Mouse (Mus musculus) frontal cortex, postnatal 25 days (tissue): ENCODE measurements around the gene Fam107b.

Experiments used
- DNase-seq, 2 experiments: peaks; one replicate each; pipeline ENCODE4 v3.0.0; 2022; ENCODE audit warnings: low spot score in 2 of 2

Gene Fam107b

DNA sequence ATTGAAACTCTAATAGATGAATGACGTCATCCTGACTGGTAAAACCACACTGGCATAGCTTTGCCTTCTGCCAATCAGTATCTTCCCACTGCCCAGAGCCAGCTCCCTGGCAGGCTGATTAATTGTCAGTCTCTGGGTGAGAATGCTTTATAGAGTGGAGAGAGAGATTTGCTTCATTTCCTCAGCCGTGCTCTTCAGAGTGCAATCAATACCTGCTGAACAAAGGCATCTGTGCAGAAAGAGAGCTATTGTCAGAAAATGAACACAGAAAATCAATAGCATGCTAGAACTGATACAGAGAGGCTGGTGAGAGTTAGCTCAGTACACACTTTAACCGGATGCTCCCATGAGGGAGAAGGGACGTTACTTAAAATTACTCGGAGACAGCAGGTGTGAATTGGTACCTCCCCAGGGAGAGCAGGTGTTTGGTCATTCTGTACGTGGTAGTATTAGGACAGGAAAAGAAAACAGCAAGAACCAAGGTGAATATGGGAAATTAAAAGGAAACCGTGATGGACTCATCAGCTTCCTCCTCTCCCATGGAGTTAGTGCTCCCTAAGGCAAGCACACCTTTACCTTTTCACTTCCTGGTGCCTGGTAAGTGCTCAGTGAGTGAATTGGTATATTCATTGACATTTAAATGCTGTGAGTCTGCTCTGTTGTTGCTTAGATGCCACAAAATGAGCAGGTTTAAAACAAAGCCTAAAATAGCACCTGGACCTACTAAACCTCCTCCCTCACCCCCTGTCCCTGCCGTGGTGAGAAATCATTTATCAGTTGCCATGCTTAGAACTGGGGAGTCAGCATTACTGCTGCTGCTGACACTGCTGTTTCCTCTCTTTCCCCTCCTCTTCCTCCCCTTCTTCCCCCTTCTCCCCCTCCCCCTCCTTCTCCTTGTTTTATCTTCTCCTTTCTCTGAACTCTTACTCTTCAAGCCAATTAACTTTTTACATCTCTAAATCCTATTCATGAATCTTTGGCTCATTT, 38.9 kb downstream of the Fam107b start:
- DNase-seq, result no peak

GRCm38 (mm10) chr2:3618446-3618845, 48.2 kb downstream of the Fam107b start:
- DNase-seq, result no peak

DNA sequence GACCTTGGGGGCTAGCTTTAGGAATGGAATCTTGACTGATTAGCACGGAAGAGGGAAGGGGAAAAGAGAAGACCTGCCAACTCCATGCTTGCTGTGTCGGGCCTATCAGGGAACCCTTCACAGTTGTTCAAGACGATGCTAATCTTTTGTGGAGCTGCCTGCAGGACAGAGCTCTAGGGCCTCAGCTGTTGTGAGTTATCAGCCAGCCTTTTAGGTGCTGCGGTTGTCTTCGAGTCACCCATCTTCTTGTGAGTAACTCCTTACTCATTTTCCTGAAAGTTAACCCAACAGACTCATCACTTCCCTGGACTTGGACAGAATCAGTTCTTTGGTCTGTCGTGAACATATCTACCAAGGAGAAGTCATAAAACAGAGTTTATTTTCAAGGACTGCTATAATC, 51.3 kb downstream of the Fam107b start:
- DNase-seq, result no peak

DNA sequence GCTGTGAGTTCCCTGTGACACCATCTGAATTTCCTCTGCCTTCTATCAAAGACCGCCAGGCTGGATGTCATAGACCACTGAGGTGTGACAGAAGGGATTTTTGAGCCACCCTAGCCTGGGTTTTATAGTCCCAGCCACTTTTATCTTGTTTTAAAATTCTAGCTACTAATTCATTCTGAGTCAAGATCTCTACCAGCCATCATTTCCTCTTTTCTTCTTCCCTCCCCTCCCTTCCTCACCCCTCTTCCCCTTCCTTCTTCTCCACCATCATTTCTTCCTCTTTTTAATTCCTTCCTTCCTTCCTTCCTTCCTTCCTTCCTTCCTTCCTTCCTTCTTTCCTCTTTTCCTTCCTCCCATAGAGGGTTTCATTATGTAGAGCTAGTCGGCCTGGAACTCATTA, 51.9 kb downstream of the Fam107b start:
- DNase-seq, result no peak

DNA sequence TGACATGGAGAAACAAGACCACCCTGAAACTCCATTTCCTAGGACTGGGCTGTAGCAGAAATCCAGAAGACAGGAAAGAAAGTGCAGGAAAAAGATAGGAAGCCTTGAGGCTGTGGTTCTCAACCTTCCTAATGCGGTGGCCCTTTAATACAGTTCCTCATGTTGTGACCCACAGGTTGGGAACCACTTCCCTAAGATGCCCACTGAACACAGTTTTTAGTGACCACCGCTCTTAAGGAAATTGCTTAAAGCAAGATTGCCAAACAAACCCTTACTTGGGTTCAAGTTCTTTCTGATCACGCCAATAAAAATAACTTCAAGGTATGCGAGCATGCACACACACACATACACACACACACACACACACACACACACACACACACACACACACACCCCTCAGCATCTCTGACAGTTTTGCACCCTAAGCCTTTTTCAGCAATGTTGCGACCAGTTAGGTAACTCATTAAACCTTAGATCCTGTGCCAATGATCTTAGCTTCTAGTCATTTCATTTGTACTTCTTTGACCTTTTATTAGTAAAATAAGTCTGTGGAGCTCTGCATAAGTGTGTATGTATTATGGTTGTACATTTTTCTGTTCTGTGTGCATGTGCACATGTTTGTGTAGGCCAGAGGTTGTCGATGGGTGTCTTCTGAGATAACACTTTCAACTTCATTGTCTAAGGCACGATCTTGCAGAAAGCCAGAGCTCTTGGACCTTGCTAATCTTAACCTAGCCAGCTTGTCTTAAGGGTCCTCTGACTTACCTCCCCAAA, 53.1 kb downstream of the Fam107b start:
- no peak for DNase-seq

- DNase-seq, result no peak
Observed at GRCm38 (mm10) chr2:3623981-3624584, 53.8 kb downstream of the Fam107b start.

- no peak for DNase-seq
Observed at GRCm38 (mm10) chr2:3629096-3629495, 58.8 kb downstream of the Fam107b start.

- no peak for DNase-seq
Observed at GRCm38 (mm10) chr2:3629741-3630140, 59.5 kb downstream of the Fam107b start.

DNA sequence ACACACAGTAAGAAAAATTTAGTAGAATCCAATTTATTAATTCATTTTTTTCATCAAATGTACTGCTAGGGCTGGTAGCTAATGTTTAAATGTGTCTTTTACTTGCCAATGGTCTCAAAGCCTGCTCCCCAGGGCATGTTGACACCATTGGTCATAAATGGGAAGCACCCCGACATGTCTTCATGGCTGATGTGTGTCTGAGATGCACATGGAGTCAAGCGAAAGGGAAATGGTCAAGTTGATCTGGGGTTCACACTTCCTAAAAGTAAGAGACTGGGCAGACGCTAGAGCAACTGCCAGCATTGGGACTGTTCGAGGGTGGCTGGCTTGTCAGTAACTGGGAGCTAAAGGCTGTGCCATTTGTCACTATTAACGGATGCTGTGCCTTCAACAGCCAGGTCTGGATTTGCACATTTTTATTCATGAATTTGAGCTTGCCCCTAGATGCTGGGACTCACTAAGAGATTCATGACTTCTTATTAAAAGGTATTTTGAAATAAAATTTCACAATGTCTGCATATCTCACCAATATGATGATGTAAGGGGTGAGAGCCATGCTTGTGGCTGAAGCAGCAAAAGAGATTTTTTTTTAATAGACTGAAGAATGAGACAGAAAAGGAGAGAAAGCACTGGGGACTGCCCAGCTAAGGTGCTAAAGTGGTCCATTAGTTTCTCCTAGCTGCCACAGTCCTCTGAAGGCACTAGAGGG, 60.6 kb downstream of the Fam107b start:
- no peak for DNase-seq

DNA sequence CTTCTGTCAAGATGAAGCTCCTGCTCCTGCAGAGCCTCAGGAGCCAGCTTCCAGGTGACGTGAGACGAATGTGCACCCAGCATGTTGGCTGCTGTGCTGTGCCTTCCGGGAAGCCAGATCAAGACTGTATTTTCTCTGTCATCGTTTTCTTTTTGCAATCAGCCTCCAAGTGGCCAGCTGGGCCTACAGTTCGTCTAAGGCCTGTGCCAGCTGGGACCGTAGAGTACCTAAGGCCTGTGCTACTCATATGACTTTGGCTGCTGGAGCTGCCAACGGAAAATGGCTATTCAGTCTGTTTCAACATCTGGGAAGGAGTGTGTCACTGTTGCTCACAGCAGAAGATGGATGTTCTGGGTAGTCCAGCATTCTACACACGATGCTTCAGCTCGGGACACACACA, 62.8 kb downstream of the Fam107b start:
- DNase-seq, result no peak

DNA sequence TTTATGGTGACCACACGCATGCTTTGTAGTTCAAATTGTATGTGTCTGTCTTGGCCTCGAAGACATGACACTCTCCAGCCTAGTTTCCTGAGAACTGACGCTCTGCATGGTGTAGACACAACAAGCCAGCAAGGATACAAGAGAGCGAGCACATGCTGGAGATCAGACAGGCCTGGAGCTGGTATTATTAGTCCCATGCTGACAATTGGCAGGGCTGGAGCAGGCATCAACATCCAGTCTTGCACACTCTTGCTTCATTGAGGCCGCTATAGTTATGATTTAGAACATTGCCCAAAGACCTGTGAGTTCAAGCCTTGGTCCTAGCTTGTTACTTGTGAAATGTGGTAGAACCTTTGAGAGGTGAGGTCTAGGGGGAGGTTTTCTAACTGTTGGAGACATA, 66.5 kb downstream of the Fam107b start:
- DNase-seq, result no peak

GRCm38 (mm10) chr2:3641001-3641770, 70.9 kb downstream of the Fam107b start:
- DNase-seq, result no peak

DNA sequence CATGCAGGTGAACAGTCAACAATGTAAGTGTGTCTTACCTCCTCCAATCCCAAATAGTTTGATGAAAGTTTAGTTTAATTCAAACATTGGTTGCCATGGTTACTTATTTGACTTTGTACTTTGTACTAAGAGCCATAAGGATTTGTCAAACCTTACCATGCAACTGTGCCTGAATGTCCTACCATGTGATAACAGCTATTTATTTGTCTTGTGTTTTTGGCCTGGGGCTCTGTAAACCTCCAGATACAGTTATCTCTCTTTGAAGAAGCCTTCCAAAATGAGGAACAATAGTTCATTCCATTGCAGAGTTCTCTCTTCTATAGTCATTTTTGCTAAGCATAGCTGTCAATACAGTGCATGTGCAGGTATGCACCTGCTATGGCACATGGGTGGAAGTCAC, 72.7 kb downstream of the Fam107b start:
- DNase-seq, result no peak

DNA sequence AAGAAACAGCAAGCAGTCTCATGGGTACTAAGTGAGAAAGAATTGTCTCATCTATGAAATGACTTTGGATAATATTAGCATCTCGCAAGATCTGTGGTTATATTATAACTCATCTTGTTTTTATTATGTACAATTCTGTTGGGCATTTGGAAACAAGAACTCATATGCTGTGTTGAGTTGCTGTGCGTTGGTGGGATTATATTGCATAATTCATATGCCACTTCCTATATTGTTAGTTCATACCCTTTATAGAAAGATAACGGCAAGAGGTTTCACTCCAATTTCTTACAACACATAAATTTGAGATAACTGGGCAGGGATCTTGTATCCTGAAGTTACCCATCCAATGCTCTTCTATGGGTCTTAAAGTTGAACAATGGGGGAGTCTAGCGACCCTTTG, 75.5 kb downstream of the Fam107b start:
- DNase-seq, result no peak

GRCm38 (mm10) chr2:3649171-3649570, 78.9 kb downstream of the Fam107b start:
- DNase-seq, result no peak

- no peak for DNase-seq
Observed at GRCm38 (mm10) chr2:3654606-3655005, 84.3 kb downstream of the Fam107b start.

DNA sequence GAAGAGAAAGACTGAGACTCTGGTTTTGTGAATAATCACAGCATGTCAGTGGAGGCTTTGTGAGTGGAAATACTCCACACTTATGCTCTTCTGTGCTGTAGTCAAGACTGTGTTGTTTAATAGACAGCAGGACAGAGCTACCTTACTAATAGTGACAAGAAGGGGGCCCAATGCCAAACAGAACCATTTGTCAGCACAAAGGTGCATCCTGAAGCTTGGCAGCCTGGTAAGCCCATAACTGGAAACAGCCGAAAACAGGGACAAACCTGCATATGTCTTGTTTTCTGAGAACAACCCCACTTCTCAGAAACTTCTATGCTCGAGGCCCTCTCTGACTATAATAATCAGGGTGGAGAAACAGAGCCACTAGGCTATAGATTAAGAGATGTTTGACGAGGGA, 85.8 kb downstream of the Fam107b start:
- no peak for DNase-seq

DNA sequence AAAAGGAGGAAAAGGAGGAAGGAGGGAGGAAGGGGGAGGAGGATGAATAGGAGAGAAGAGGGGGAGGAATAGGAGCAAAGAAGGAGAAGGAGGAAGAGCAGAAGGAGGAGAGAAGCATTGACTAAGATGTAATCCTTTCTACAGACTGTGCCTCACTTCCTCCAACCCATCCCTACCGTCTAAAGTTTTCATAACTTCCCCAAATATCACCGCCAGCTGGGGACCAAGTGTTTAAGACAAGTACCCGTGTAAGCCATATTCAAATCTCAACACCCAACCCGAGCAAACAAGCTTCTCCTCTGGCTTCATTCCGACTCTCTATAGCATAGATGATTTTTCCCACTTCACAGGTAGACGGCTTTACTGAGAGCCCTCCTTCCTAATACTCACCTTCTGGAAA, 86.5 kb downstream of the Fam107b start:
- DNase-seq, result no peak

- DNase-seq, result no peak
Observed at GRCm38 (mm10) chr2:3657376-3657775, 87.1 kb downstream of the Fam107b start.

- DNase-seq, result no peak
Observed at GRCm38 (mm10) chr2:3657811-3658730, 87.8 kb downstream of the Fam107b start.
